Mouse (Mus musculus) frontal cortex, adult (tissue): Measurements from ENCODE around the gene Ptx4.
"Not testable (repeated sequence)": the region's sequence is repeated elsewhere in the genome, so short reads cannot be mapped to it uniquely, and the experiment has no call there.

ENCODE experiments used
- ATAC-seq: cut with Nextera tagmentation; 2 replicates; pipeline ENCODE4 v1.9.2; 2017; ENCODE audit warnings: mild to moderate bottlenecking, moderate library complexity, mixed read lengths; ENCODE audit not compliant: low TSS enrichment

Gene Ptx4

DNA sequence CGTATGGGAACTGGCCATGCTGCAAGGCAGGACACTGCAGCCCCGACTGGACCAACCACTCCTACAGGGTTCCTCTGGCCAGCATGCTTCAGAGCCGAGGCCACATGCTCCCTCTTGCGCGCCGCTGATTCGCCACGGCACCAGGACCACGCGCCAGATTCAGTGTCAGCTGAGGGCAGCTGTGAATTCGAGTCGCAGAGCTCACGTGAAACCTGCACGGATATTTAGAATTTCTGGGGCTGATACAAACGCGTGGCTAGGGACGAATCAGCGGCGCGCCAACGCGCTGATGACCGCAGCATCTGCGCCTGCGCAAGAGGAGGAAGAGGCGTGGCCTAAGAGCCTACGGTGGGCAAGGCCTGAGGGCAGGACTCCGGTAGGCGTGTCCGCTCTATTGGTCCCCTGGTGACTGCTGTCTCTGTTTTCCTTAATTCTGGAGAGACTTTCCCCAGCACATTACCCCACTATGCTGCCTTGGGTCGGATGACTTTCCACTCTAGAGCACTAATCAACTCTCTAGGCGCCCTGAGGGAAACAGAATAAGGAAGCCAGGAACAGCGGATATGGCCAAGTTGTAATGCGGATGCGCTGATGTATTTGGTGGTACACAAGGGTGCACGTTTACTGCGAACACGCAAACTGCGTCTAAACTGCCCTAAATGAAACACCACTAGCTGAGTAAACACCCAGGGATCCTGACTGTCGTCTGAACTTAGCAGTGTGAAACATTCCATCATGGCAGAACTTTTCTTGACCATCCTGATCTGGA, 4.7 kb upstream of the Ptx4 start, which contains the start of gene Telo2:
Gene Telo2, minus strand, starts transcription at position 304 of the 769 bp plus-strand sequence.
- peak; percentile 72 for ATAC-seq

- peak; percentile 51; the same call in 1 of the 2 replicates for ATAC-seq
These were observed 3.3 kb upstream of the Ptx4 start for GRCm38 (mm10) chr17:25117263-25117662.

- ATAC-seq, result no peak
These were observed 3.4 kb downstream of the Ptx4 start for GRCm38 (mm10) chr17:25123979-25124378.

DNA sequence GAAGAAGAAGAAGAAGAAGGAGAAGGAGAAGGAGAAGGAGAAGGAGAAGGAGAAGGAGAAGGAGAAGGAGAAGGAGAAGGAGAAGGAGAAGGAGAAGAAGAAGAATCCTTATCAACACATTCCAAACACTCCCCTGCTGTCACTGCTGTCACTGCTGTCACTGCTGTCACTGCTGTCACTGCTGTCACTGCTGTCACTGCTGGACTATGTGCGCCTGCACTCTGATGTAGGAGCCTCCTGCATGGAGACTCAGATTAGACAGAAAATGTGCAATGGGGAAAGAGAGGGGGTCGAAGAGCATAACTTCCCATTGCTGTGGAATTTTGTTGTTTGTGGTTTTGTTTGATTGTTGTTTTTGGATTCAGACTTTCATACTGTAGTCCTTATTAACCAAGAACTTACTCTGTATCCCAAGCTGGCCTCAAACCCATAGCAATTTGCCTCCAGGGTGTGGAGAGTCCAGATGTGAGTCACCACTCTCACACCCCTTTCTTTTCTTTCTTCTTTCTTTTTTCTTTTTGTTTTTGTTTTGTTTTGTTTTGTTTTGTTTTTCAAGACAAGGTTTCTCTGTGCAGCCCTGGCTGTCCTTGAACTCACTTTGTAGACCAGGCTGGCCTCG, 5.0 kb downstream of the Ptx4 start:
- ATAC-seq, result not testable (repeated sequence)

- no peak for ATAC-seq
These were observed 6.5 kb downstream of the Ptx4 start for GRCm38 (mm10) chr17:25127079-25127478.

- ATAC-seq, result no peak
These were observed 7.1 kb downstream of the Ptx4 start for GRCm38 (mm10) chr17:25127681-25128080.

DNA sequence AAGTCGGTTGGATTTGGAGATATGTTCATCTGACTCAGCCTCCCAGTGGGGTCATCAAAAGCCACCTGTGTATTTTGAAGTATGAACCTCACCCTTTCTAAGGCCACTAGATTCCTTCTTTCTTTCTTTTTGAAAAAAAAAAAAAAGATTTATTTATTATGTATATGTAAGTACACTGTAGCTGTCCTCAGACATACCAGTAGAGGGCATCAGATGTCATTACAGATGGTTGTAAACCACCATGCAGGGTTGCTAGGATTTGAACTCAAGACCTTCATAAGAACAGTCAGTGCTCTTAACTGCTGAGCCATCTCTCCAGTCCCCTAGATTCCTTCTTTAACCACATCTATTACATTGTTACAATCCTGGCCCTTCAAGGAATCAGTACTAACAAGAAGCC, 9.5 kb downstream of the Ptx4 start:
- no peak for ATAC-seq

- ATAC-seq, result peak; percentile 90
These were observed 12.7 kb downstream of the Ptx4 start, which contains the start of gene Clcn7 for GRCm38 (mm10) chr17:25133275-25133698. Gene Clcn7, plus strand, starts transcription at chr17:25133391.

GRCm38 (mm10) chr17:25135622-25136021, 15.1 kb downstream of the Ptx4 start:
- ATAC-seq, result no peak

- no peak for ATAC-seq
These were observed 18.2 kb downstream of the Ptx4 start for GRCm38 (mm10) chr17:25138803-25139202.

- no peak for ATAC-seq
These were observed 19.4 kb downstream of the Ptx4 start for GRCm38 (mm10) chr17:25139960-25140359.

DNA sequence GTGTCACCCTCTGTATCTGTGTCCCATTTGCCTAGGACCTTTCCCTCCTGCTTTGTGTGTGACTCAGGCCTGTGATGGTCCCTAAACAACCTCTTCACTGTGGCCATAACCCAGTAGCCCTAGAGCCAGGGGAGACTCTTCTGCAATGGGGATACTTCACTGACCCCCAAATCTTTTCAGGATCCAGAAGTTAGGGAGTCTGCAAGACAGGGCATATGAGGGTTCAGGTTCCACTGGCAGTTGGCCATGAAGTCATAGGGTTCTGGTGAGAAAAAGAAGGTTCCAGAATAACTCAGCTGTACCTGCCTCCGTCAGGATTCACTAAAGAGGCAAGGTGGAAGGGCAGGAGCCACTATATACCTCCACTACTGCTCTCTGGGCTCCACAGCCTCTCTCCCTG, 41.6 kb downstream of the Ptx4 start, which contains the start of gene Ccdc154:
Gene Ccdc154, plus strand, starts transcription at position 301 of the 400 bp plus-strand sequence.
- ATAC-seq, result no peak

GRCm38 (mm10) chr17:25163387-25163786, 42.8 kb downstream of the Ptx4 start:
- ATAC-seq, result no peak

DNA sequence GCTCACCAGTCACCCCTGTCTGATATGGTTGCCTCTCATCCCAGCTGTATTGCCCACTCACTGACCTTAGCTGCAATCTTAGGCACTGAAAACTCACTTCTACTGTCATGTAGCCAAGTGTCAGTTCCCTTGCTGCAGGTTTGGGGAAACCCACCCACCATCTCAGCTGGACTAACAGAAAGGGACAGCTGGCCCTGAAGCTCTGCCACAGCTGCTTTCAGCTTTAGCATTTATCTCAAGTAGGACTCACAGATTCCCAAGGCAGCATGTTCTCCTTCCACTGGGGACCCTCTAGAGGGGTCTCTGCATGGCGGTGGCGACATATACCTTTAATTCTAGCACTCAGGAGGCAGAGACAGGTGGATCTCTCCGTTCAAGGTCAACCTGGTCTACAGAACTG, 44.2 kb downstream of the Ptx4 start:
- no peak for ATAC-seq

- no peak for ATAC-seq
These were observed 45.6 kb downstream of the Ptx4 start for GRCm38 (mm10) chr17:25165970-25166671.

DNA sequence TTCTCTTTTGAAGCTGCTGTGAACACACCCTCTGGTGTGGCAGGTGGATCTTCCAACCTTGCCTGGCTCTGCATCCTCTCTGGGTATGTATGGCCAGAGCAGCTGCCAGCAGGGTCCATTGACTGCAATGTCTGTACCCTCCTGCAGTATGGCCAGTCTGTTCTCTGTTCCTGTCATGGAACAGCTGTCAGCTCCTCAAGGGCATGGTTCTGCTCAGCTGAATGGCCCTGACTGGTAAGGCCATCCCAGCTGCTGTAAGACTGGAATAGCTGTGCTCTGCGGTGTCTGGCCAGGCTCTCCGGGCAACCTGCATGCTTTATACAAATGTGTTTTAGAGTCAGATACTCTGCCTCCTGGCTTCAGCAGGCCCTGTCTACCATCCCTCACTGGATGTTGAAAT, 49.1 kb downstream of the Ptx4 start:
- no peak for ATAC-seq

DNA sequence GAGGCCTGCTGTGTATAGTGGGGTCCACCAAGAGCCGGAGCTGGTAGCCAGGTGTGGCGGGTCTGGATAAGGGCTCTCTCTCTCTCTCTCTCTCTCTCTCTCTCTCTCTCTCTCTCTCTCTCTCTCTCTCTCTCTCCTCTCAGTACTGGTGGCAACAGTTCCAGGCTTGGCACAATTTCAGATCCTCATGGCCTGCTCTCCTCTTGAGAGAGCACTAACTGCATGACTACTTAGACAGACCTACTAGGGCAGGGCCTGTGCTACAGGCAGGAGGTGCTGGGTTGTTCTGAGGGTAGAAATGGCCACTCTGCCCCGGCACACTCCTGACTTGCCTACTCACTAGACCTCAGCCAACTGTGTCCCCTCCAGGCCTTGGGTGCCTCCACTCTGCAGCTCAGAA, 52.0 kb downstream of the Ptx4 start:
- ATAC-seq, result no peak
